Mouse (Mus musculus): Measurements from ENCODE around the gene Pithd1. TPM values are rescaled to one million over a fixed set of nuclear protein-coding genes. Genes with fewer than 3 reads are reported as not detected.

Gene Pithd1
- polyA plus RNA-seq, 1 experiment from 2014 or later, result 81.7 TPM

GRCm38 (mm10) chr4:135961709-135962108 is 25.4 kb downstream of the Pithd1 start:
- Histone ChIP-seq H3K4me1 (replicated peaks) (peaks cover 62% of the 10 kb centered on the region), H3K27ac (replicated peaks) (no peak overlapping the region), H3K4me2 (no peak overlapping the region), H3K27me3 (no peaks in the 10 kb centered on the region), H3K36me3 (replicated peaks) (peaks cover 50% of the 10 kb centered on the region), H3K9me3 (replicated peaks) (no peaks in the 10 kb centered on the region), H3K4me3 (replicated peaks) (no peak overlapping the region), H3K9ac (no peak overlapping the region)
- 77% methylated on average over 5 of the region's 5 CpGs for WGBS (ENCODE audit: insufficient replicate concordance)
- ATAC-seq (ENCODE audit: insufficient read depth), result no peak

DNA sequence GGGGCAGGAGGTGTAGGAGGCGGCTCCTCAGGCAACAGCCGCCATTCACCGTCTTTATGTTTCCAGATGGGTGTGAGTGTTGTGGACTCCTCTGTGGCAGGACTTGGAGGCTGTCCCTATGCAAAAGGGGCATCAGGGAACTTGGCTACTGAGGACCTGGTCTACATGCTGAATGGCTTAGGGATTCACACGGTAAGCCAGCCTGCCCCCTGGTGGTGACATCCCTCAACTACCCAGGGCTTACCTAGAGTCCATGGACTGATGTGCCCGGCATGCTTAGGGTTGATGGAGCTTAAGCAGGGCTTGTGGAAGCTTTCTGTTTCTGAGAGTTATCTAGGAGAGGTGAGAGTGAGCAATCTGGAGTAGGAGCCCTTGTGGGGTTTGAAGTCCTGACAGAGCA is 26.3 kb downstream of the Pithd1 start:
- Histone ChIP-seq H3K4me3 (replicated peaks) (no peak overlapping the region), H3K27ac (replicated peaks) (no peak overlapping the region), H3K36me3 (replicated peaks) (peaks cover 51% of the 10 kb centered on the region), H3K9ac (no peak overlapping the region), H3K27me3 (no peaks in the 10 kb centered on the region), H3K9me3 (replicated peaks) (no peaks in the 10 kb centered on the region), H3K4me1 (replicated peaks) (peaks cover 57% of the 10 kb centered on the region), H3K4me2 (no peak overlapping the region)
- WGBS (ENCODE audit: insufficient replicate concordance), result 24% methylated on average over 5 of the region's 5 CpGs
- ATAC-seq (ENCODE audit: insufficient read depth), result no peak

DNA sequence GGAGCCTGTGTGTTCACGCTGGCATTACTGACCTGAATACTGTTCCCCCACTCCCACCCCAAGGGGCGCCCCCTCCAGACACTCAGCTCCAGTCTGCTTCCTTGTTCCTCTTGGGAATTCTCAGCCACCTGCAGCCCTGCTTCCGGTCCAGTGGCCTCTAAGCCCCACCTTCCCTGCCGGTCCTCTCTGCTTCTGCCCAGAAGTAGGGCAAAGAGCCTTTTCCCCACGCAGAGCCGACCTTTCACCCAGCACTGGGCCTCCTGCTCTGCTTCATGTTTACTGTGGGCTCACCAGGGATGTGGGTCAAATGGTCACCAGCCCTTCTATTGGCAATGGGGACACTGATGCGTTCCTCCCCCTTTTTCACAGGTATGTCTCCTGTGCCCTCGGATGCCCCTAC is 28.7 kb downstream of the Pithd1 start:
- H3K4me1 ChIP-seq (replicated peaks), result peaks cover 49% of the 10 kb centered on the region
- peak; percentile 55 for ATAC-seq (ENCODE audit: insufficient read depth)
- H3K9me3 ChIP-seq (replicated peaks), result no peaks in the 10 kb centered on the region
- no peaks in the 10 kb centered on the region for H3K27me3 ChIP-seq
- 60% methylated on average over 8 of the region's 8 CpGs for WGBS (ENCODE audit: insufficient replicate concordance)
- H3K9ac ChIP-seq, result no peak overlapping the region
- H3K4me3 ChIP-seq (replicated peaks), result no peak overlapping the region
- H3K27ac ChIP-seq (replicated peaks), result peak overlapping the region; percentile 73
- H3K4me2 ChIP-seq, result peak overlapping the region; percentile 25
- peaks cover 70% of the 10 kb centered on the region for H3K36me3 ChIP-seq (replicated peaks)

- WGBS (ENCODE audit: insufficient replicate concordance), result 77% methylated on average over 9 of the region's 9 CpGs
- no peaks in the 10 kb centered on the region for H3K9me3 ChIP-seq (replicated peaks)
- no peak overlapping the region for H3K4me2 ChIP-seq
- peaks cover 34% of the 10 kb centered on the region for H3K4me1 ChIP-seq (replicated peaks)
- 0 out of 2 replicates have a peak overlapping the region, but pooled peaks have one; percentile 29 for H3K27ac ChIP-seq (replicated peaks)
- no peak for ATAC-seq (ENCODE audit: insufficient read depth)
- no peak overlapping the region for H3K4me3 ChIP-seq (replicated peaks)
- H3K9ac ChIP-seq, result no peak overlapping the region
- peaks cover 84% of the 10 kb centered on the region for H3K36me3 ChIP-seq (replicated peaks)
- H3K27me3 ChIP-seq, result no peaks in the 10 kb centered on the region
These were observed 31.2 kb downstream of the Pithd1 start for GRCm38 (mm10) chr4:135955886-135956285.

DNA sequence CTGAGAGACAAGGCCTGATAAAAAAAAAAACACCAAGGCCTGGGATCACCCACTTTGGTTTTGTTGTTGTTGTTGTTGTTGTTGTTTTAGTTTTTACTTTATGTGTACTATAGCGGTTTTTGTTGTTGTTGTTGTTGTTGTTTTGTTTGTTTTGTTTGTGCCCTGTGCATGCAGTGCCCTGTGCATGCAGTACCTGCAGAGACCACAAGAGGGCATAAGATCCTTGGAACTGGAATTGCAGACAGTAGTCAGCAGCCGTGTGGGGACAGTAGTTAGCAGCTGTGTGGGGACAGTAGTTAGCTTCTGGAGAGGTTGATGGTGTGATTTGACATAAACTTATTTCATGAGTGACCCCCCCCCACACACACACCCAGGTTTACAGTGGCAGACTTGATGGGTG is 32.8 kb downstream of the Pithd1 start:
- Histone ChIP-seq H3K4me2 (no peak overlapping the region), H3K27me3 (no peaks in the 10 kb centered on the region), H3K9ac (no peak overlapping the region), H3K27ac (replicated peaks) (0 out of 2 replicates have a peak overlapping the region, but pooled peaks have one; percentile 33), H3K9me3 (replicated peaks) (no peaks in the 10 kb centered on the region), H3K4me3 (replicated peaks) (no peak overlapping the region), H3K36me3 (replicated peaks) (peaks cover 73% of the 10 kb centered on the region), H3K4me1 (replicated peaks) (peaks cover 35% of the 10 kb centered on the region)
- 24% methylated on average over 2 of the region's 2 CpGs for WGBS (ENCODE audit: insufficient replicate concordance)
- ATAC-seq (ENCODE audit: insufficient read depth), result no peak

- no peak overlapping the region for H3K4me3 ChIP-seq (replicated peaks)
- ATAC-seq (ENCODE audit: insufficient read depth), result no peak
- peaks cover 34% of the 10 kb centered on the region for H3K4me1 ChIP-seq (replicated peaks)
- no peak overlapping the region for H3K9ac ChIP-seq
- 61% methylated on average over 3 of the region's 3 CpGs for WGBS (ENCODE audit: insufficient replicate concordance)
- no peaks in the 10 kb centered on the region for H3K9me3 ChIP-seq (replicated peaks)
- no peak overlapping the region for H3K4me2 ChIP-seq
- H3K27ac ChIP-seq (replicated peaks), result no peak overlapping the region
- peaks cover 66% of the 10 kb centered on the region for H3K36me3 ChIP-seq (replicated peaks)
- H3K27me3 ChIP-seq, result no peaks in the 10 kb centered on the region
These were observed 33.9 kb downstream of the Pithd1 start for GRCm38 (mm10) chr4:135953179-135953578.

DNA sequence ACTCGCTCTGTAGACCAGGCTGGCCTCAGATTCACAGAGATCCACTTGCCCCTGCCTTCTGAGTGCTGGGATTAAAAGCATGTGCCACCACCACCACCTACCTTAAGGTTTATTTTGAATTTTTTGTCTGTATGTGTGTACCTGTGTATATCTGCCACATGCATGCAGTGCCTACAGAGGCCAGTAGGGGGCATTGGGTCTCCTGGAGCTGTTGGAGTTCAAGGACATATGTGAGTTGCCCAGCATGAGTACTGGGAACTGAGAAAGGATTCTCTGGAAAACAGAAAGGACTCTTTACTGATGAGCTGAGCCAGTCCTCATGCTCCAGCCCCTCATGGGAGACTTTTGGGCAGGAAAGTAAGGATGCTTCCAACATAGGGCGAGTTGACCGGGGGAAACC is 35.6 kb downstream of the Pithd1 start:
- no peaks in the 10 kb centered on the region for H3K9me3 ChIP-seq (replicated peaks)
- peaks cover 55% of the 10 kb centered on the region for H3K36me3 ChIP-seq (replicated peaks)
- H3K27me3 ChIP-seq, result no peaks in the 10 kb centered on the region
- no peak overlapping the region for H3K27ac ChIP-seq (replicated peaks)
- H3K4me3 ChIP-seq (replicated peaks), result no peak overlapping the region
- no peak overlapping the region for H3K9ac ChIP-seq
- 83% methylated on average over 3 of the region's 3 CpGs for WGBS (ENCODE audit: insufficient replicate concordance)
- ATAC-seq (ENCODE audit: insufficient read depth), result no peak
- peaks cover 39% of the 10 kb centered on the region for H3K4me1 ChIP-seq (replicated peaks)
- H3K4me2 ChIP-seq, result no peak overlapping the region

- peaks cover 45% of the 10 kb centered on the region for H3K36me3 ChIP-seq (replicated peaks)
- no peak overlapping the region for H3K4me3 ChIP-seq (replicated peaks)
- ATAC-seq (ENCODE audit: insufficient read depth), result no peak
- H3K27me3 ChIP-seq, result no peaks in the 10 kb centered on the region
- no peak overlapping the region for H3K9ac ChIP-seq
- no peak overlapping the region for H3K27ac ChIP-seq (replicated peaks)
- H3K4me1 ChIP-seq (replicated peaks), result peaks cover 47% of the 10 kb centered on the region
- H3K9me3 ChIP-seq (replicated peaks), result no peaks in the 10 kb centered on the region
- 77% methylated on average over 6 of the region's 6 CpGs for WGBS (ENCODE audit: insufficient replicate concordance)
- no peak overlapping the region for H3K4me2 ChIP-seq
These were observed 36.7 kb downstream of the Pithd1 start for GRCm38 (mm10) chr4:135950365-135950764.

- Histone ChIP-seq H3K9me3 (replicated peaks) (no peaks in the 10 kb centered on the region), H3K4me3 (replicated peaks) (no peak overlapping the region), H3K27ac (replicated peaks) (no peak overlapping the region), H3K9ac (no peak overlapping the region), H3K4me1 (replicated peaks) (peaks cover 50% of the 10 kb centered on the region), H3K27me3 (no peaks in the 10 kb centered on the region), H3K4me2 (no peak overlapping the region), H3K36me3 (replicated peaks) (peaks cover 41% of the 10 kb centered on the region)
- 60% methylated on average over 6 of the region's 6 CpGs for WGBS (ENCODE audit: insufficient replicate concordance)
- no peak for ATAC-seq (ENCODE audit: insufficient read depth)
These were observed 37.2 kb downstream of the Pithd1 start for GRCm38 (mm10) chr4:135949911-135950310.

DNA sequence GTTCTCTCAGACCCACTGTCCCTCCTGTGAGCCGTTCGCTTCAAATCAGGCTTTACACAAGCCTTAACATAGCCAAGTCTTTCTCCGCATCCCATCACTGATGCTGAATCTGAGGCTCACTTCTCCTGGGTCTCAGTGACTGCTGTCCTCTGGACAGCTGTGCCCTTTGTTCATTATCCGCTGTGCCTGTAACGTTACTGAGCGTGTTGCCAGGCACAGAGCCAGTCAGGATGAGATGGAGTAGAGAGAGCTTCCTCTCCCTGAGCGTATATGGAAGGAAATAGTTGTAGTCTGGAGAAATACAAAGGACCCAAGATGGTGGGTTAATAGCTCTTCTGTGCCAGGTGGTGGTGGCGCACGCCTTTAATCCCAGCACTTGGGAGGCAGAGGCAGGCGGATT is 37.6 kb downstream of the Pithd1 start:
- Histone ChIP-seq H3K27me3 (no peaks in the 10 kb centered on the region), H3K4me1 (replicated peaks) (peaks cover 50% of the 10 kb centered on the region), H3K4me2 (no peak overlapping the region), H3K36me3 (replicated peaks) (peaks cover 37% of the 10 kb centered on the region), H3K9me3 (replicated peaks) (no peaks in the 10 kb centered on the region), H3K9ac (no peak overlapping the region), H3K4me3 (replicated peaks) (no peak overlapping the region), H3K27ac (replicated peaks) (no peak overlapping the region)
- WGBS (ENCODE audit: insufficient replicate concordance), result 81% methylated on average over 10 of the region's 10 CpGs
- no peak for ATAC-seq (ENCODE audit: insufficient read depth)

DNA sequence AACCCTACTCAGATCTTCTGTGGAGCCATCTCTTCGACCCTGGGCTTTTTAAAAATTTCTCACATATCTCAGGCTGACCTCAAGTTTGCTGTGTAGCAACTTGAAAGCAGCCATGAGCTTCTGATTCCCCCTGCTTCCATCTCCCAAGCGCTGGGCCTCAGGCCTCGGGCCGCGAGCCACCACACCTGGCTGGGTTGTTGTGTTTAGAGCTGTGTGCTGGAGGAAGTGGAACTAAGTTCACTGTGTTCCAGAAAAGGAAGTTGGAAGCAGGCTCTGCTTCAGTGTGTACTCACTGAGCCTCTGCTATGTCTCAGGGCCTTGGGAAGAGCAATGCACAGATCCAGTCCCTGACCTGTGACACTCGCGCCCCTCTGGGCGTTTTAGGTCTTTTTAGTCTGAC is 38.9 kb downstream of the Pithd1 start:
- Histone ChIP-seq H3K4me3 (replicated peaks) (peak overlapping the region; percentile 2; the same call in 1 of the 2 replicates), H3K9me3 (replicated peaks) (no peaks in the 10 kb centered on the region), H3K27me3 (no peaks in the 10 kb centered on the region), H3K36me3 (replicated peaks) (peaks cover 28% of the 10 kb centered on the region), H3K27ac (replicated peaks) (no peak overlapping the region; the same call in 1 of the 2 replicates), H3K4me2 (peak overlapping the region; percentile 90), H3K9ac (no peak overlapping the region), H3K4me1 (replicated peaks) (peaks cover 52% of the 10 kb centered on the region)
- ATAC-seq (ENCODE audit: insufficient read depth), result no peak
- 77% methylated on average over 8 of the region's 8 CpGs for whole genome bisulfite sequencing (ENCODE audit: insufficient replicate concordance)

DNA sequence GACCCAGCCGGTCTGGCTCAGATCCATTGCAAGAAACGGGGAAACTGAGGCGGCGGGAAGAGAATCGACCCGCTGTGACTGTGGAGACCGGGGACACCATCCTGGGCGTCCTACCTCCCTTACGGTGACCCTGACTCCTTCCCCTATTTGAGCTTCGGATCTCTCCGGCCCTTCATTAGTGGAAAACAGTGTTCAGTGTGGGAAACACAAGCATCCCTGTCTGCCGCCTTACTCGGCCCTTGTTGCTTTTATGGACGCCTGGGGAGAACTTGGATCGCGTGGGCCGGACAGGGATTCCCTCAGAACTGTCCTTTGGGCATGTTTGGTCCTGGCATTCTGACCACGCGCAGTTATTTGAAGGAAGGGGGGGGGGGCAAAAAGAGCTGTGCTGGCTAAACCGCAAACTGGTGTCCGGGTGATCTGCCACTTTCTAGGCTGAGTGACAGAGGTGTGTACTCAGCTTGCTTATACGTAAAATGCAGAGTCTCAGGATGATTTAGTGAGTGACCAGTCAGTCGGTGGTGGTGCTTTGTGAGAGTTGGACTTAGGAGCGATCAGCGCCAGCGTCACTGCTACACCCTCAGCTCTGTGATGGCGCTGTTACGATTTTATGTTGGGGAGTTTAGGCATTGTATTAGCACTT is 40.3 kb downstream of the Pithd1 start:
- H3K27me3 ChIP-seq, result no peaks in the 10 kb centered on the region
- peak overlapping the region; percentile 92 for H3K9ac ChIP-seq
- peak; percentile 26 for ATAC-seq (ENCODE audit: insufficient read depth)
- peaks cover 57% of the 10 kb centered on the region for H3K4me1 ChIP-seq (replicated peaks)
- peak overlapping the region; percentile 86 for H3K4me3 ChIP-seq (replicated peaks)
- peaks cover 15% of the 10 kb centered on the region for H3K36me3 ChIP-seq (replicated peaks)
- peak overlapping the region; percentile 80 for H3K27ac ChIP-seq (replicated peaks)
- WGBS (ENCODE audit: insufficient replicate concordance), result under 1% methylated on average over 28 of the region's 28 CpGs
- no peaks in the 10 kb centered on the region for H3K9me3 ChIP-seq (replicated peaks)
- peak overlapping the region; percentile 90 for H3K4me2 ChIP-seq
